Mouse (Mus musculus) liver, postnatal 0 days (tissue): ENCODE data around the gene Kif26b. TPM values are rescaled to one million over a fixed set of nuclear protein-coding genes. Genes with fewer than 3 reads are reported as not detected.

ENCODE experiments used
- ATAC-seq: fragments of 200-750 bp; cut with Nextera tagmentation; 2 replicates; pipeline ENCODE4 v1.8.0; 2017; ENCODE audit warnings: mild to moderate bottlenecking, moderate library complexity
- DNase-seq: peaks from one replicate; pipeline ENCODE4 v3.0.0-alpha.2; 2016
- H3K27ac ChIP-seq: fragments of 300-500 bp; sonication (generic); 2 replicates; pipeline ENCODE4 v1.5.1; 2014; ENCODE audit warnings: antibody characterized with exemption, moderate library complexity, mild to moderate bottlenecking, low read depth
- H3K27me3 ChIP-seq: fragments of 300-500 bp; sonication (generic); 2 replicates; pipeline ENCODE4 v1.6.1; 2014; ENCODE audit warnings: low read length, control low read depth, mixed read lengths; ENCODE audit not compliant: insufficient read depth
- H3K36me3 ChIP-seq: fragments of 300-500 bp; sonication (generic); replicated peaks from 2 replicates; pipeline ENCODE4 v1.6.1; 2014; ENCODE audit warnings: mild to moderate bottlenecking, control low read depth, low read length, moderate library complexity, mixed read lengths; ENCODE audit not compliant: insufficient read depth
- H3K4me1 ChIP-seq: fragments of 300-500 bp; sonication (generic); 2 replicates; pipeline ENCODE4 v1.6.1; 2014; ENCODE audit warnings: antibody characterized with exemption, mild to moderate bottlenecking, control low read depth; ENCODE audit not compliant: insufficient read depth
- H3K4me2 ChIP-seq: fragments of 300-500 bp; sonication (generic); 2 replicates; pipeline ENCODE4 v1.6.1; 2014; ENCODE audit warnings: low read depth, mild to moderate bottlenecking, low read length, moderate library complexity, mixed read lengths
- H3K4me3 ChIP-seq: fragments of 300-500 bp; sonication (generic); 2 replicates; pipeline ENCODE4 v1.5.1; 2014; ENCODE audit warnings: low read depth, low read length
- H3K9ac ChIP-seq: fragments of 300-500 bp; sonication (generic); replicated peaks from 2 replicates; pipeline ENCODE4 v1.6.1; 2014; ENCODE audit warnings: mild to moderate bottlenecking, moderate library complexity
- H3K9me3 ChIP-seq: fragments of 300-500 bp; sonication (generic); 2 replicates; pipeline ENCODE4 v1.6.1; 2016; ENCODE audit warnings: mild to moderate bottlenecking, control low read depth, low read length, mixed read lengths
- CTCF ChIP-seq: sonication (generic); IDR thresholded peaks from 2 replicates; pipeline ENCODE4 v1.5.1; 2016; ENCODE audit warnings: antibody characterized with exemption, low read depth
- EP300 ChIP-seq: IDR thresholded peaks from 2 replicates; pipeline ENCODE4 v1.6.1; 2016; ENCODE audit warnings: antibody characterized with exemption, low read depth, mild to moderate bottlenecking
- WGBS: fragments of 180-500 bp; shearing (Covaris S2); extraction: QIAGEN DNeasy Blood & Tissue Kit; methylation state at CpG from one replicate; pipeline ENCODE4 v1.1.7; 2014; ENCODE audit not compliant: insufficient replicate concordance; 5-methylcytosine and 5-hydroxymethylcytosine counted together
- polyA plus RNA-seq: library from polyadenylated mRNA; unstranded; fragments of >200 nt; fragmentation: Nextera tagmentation; extraction: Ambion mirVana; gene quantifications from 2 replicates; pipeline ENCODE4 v1.2.1, GENCODE M21; 2015

Kif26b gene
- polyA plus RNA-seq, 1 experiment from 2014 or later, result 0.02 TPM

GRCm38 (mm10) chr1:178803155-178803554 is 274.2 kb downstream of the Kif26b start:
- DNase-seq (no peak), ATAC-seq (no peak)
- TF ChIP-seq CTCF (no peak), EP300 (no peak)
- Histone ChIP-seq H3K9ac (no peak overlapping the region), H3K9me3 (no peaks in the 10 kb centered on the region), H3K4me3 (no peak overlapping the region), H3K27ac (no peak overlapping the region), H3K36me3 (no peaks in the 10 kb centered on the region), H3K4me1 (no peaks in the 10 kb centered on the region), H3K4me2 (no peak overlapping the region), H3K27me3 (no peaks in the 10 kb centered on the region)
- 35% methylated on average over 3 of the region's 3 CpGs for WGBS

DNA sequence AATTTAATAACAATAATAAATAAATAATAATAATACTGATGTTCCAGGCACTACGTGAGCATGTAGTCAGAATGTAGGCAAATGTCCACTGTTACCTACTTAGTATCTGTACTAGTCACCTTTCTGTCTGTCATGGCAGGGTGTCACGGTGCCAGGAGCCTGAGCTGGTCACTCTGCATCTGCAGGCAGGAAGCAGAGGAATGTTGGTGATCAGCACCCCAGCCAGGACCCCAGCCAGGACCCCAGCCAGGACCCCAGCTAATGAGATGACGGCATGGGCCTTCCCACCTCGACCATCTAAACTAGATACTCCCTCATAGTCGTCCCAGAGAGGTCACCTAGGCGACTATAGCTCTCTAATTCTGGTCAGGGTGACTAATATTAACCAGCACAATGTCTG is 288.6 kb downstream of the Kif26b start:
- H3K4me3 ChIP-seq, result no peak overlapping the region
- H3K27me3 ChIP-seq, result no peaks in the 10 kb centered on the region
- H3K27ac ChIP-seq, result no peak overlapping the region
- no peaks in the 10 kb centered on the region for H3K9me3 ChIP-seq
- H3K9ac ChIP-seq, result no peak overlapping the region
- no peak for DNase-seq
- no peak overlapping the region for H3K4me2 ChIP-seq
- H3K36me3 ChIP-seq, result no peaks in the 10 kb centered on the region
- TF ChIP-seq EP300 (no peak), CTCF (no peak)
- no peak for ATAC-seq
- 75% methylated on average over 6 of the region's 6 CpGs for WGBS
- H3K4me1 ChIP-seq, result 0 out of 2 replicates have a peak, but pooled peaks cover 2% of the 10 kb centered on the region

GRCm38 (mm10) chr1:178819060-178819459 is 290.1 kb downstream of the Kif26b start:
- TF ChIP-seq CTCF, result no peak
- no peak for TF ChIP-seq EP300
- Histone ChIP-seq H3K9ac (no peak overlapping the region), H3K4me2 (no peak overlapping the region), H3K4me3 (no peak overlapping the region), H3K4me1 (0 out of 2 replicates have a peak, but pooled peaks cover 2% of the 10 kb centered on the region), H3K27me3 (no peaks in the 10 kb centered on the region), H3K27ac (no peak overlapping the region), H3K9me3 (no peaks in the 10 kb centered on the region), H3K36me3 (no peaks in the 10 kb centered on the region)
- 76% methylated on average over 7 of the region's 7 CpGs for WGBS
- ATAC-seq (no peak), DNase-seq (no peak)

- 72% methylated on average over 3 of the region's 3 CpGs for WGBS
- no peak overlapping the region for H3K4me3 ChIP-seq
- TF ChIP-seq CTCF (no peak), EP300 (no peak)
- ATAC-seq, result no peak
- no peaks in the 10 kb centered on the region for H3K36me3 ChIP-seq
- no peaks in the 10 kb centered on the region for H3K4me1 ChIP-seq
- no peaks in the 10 kb centered on the region for H3K27me3 ChIP-seq
- H3K9me3 ChIP-seq, result no peaks in the 10 kb centered on the region
- no peak overlapping the region for H3K4me2 ChIP-seq
- H3K9ac ChIP-seq, result no peak overlapping the region
- H3K27ac ChIP-seq, result no peak overlapping the region
- DNase-seq, result no peak
Observed at GRCm38 (mm10) chr1:178820079-178820478, 291.2 kb downstream of the Kif26b start.

- no peak for ATAC-seq
- no peak for TF ChIP-seq CTCF
- no peak for TF ChIP-seq EP300
Observed at GRCm38 (mm10) chr1:178820556-178821435, 291.9 kb downstream of the Kif26b start.

GRCm38 (mm10) chr1:178824871-178825270 is 295.9 kb downstream of the Kif26b start:
- no peak overlapping the region for H3K4me3 ChIP-seq
- H3K4me2 ChIP-seq, result no peak overlapping the region
- whole genome bisulfite sequencing, result 71% methylated on average over 5 of the region's 5 CpGs
- no peaks in the 10 kb centered on the region for H3K27me3 ChIP-seq
- no peak overlapping the region for H3K27ac ChIP-seq
- no peak overlapping the region for H3K9ac ChIP-seq
- no peaks in the 10 kb centered on the region for H3K9me3 ChIP-seq
- H3K4me1 ChIP-seq, result no peaks in the 10 kb centered on the region
- no peak for DNase-seq
- H3K36me3 ChIP-seq, result no peaks in the 10 kb centered on the region
- no peak for TF ChIP-seq CTCF
- ATAC-seq, result no peak

More at GRCm38 (mm10) chr1:178820556-178821435, 291.9 kb downstream of the Kif26b start:
- Histone ChIP-seq H3K4me3 (no peak overlapping the region), H3K9ac (no peak overlapping the region), H3K9me3 (no peaks in the 10 kb centered on the region), H3K27ac (no peak overlapping the region), H3K4me1 (no peaks in the 10 kb centered on the region), H3K27me3 (no peaks in the 10 kb centered on the region), H3K36me3 (no peaks in the 10 kb centered on the region), H3K4me2 (no peak overlapping the region)
- WGBS, result 76% methylated on average over 14 of the region's 14 CpGs
- DNase-seq, result no peak

GRCm38 (mm10) chr1:178827223-178827622 is 298.3 kb downstream of the Kif26b start:
- Histone ChIP-seq H3K27ac (no peak overlapping the region), H3K9ac (no peak overlapping the region), H3K27me3 (no peaks in the 10 kb centered on the region), H3K4me1 (no peaks in the 10 kb centered on the region), H3K4me3 (no peak overlapping the region), H3K36me3 (no peaks in the 10 kb centered on the region), H3K4me2 (no peak overlapping the region), H3K9me3 (no peaks in the 10 kb centered on the region)
- ATAC-seq (no peak), DNase-seq (no peak)
- TF ChIP-seq CTCF, result no peak
- TF ChIP-seq EP300, result no peak
- WGBS, result 92% methylated on average over 3 of the region's 3 CpGs
